Mouse (Mus musculus) thymus, postnatal 4 days (tissue): ENCODE data around the gene Dact2.

ENCODE experiments used
- DNase-seq: peaks from one replicate; pipeline ENCODE4 v3.0.0; 2021

Dact2 gene

DNA sequence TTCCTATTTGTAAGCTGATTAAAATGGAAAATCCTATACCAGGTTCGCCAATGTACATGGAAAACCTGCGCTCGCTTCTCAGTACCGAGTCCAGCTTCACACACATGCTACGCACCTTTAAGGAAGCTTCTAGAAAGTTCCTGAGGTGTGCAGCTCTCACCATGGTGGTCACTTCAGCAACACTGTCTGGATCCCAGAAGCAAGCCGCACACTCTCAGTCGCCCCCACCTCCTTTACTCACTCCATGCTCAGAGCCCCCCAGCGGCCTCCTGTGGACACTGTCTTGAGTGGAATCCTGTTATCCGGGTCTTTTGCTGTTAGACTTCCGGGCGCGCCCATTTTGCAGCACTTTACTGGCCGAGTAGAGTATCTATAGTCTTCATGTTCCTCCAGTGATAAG lies at the start of gene Dact2:
Gene Dact2 (minus strand): TSS at position 244 of the 400 bp plus-strand sequence.
- peak; percentile 23 for DNase-seq

DNA sequence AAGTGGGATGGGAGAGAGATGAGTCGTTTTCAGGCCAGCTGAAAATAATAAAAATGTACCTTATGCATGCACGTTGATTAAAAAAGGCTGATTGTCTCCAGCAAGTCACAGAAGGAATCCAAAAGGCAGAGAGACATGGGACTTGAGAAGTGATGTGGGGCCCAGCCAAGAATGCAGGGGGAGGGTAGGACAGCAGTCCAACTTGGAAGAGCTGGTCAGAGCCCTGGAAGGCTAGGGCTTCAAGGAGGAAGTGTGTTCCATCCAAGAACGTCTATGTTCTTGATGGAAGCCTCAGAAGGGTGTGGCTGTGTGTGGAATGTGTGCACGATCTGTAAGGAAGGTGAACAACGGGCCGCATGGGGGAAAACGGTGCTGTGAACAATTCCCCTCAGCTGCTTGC lies 48.4 kb upstream of the Dact2 start:
- no peak for DNase-seq

DNA sequence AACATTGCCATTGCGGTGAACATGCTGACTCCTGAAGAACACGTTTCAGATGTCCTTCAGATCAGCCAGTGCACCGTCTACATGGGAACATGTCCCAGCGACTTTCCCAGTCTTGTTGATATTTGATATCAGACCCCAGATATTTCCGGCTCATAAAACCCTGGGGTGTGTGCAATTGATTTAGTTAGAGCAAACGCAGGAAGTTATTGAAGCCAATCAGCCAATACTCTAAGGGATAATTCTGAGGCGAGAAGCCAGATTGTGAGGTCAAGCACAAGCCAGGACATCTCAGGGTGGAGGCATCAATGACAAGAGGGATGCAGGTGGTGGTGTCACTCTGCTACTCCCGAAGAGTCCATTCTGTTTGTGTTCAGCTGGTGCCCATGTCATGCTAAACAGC lies 46.3 kb upstream of the Dact2 start:
- no peak for DNase-seq

DNA sequence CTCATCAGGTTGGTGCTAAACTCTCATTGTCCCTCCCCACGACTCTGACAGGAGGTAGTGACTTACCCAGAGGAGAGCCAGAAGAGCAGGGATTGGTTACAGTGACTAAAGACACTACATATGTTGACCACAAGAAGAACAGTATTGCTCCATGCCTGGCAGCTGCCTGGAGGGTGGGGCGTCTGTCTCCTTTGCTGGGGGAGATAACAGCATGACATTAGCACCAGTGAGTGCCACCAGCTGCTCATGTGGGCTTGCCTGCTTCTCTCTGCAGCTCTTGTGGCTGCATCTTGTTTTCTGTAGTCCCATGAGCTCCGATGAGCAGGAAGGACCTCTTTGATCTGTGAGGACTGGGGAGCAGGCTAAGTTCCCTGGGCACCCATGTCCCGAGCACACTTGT lies 45.5 kb upstream of the Dact2 start:
- DNase-seq = no peak

DNA sequence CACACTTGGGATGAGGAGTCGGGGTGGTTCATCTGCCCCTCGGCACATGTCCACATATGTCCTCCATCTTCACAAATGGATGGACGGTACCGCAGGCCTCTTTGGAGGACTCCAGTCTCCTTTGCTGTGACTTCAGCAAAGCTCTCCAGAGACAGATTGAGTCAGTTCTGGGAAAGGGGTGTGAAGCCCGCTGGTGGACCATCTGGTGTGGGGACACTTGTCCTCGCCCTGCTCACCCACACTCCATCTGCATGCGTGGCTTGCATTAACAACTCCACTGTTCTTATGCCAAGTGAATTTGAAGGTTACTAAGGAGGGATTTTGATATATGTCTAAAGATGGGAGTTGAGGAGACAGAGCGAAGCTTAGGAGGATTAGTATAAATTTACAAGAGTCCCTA lies 43.8 kb upstream of the Dact2 start:
- no peak for DNase-seq

DNA sequence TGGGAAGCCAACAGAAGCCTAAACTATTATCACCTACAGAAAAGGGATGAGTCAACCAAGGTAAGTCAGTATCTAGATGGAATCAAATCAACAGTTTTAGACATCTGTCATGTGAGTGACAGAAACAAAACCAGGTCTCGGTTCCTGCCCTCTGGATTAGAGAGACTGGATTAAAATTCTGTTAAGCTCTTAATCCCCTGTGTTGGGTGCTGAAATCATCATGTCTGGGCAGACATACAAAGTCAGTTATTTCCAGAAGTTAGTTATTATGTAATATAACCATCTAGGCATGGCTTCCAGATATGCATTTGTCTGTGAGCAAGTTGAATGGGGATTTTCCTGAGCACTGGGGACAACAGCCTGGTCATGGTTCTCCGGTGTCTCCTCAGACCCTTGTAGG lies 42.2 kb upstream of the Dact2 start:
- DNase-seq = no peak

DNA sequence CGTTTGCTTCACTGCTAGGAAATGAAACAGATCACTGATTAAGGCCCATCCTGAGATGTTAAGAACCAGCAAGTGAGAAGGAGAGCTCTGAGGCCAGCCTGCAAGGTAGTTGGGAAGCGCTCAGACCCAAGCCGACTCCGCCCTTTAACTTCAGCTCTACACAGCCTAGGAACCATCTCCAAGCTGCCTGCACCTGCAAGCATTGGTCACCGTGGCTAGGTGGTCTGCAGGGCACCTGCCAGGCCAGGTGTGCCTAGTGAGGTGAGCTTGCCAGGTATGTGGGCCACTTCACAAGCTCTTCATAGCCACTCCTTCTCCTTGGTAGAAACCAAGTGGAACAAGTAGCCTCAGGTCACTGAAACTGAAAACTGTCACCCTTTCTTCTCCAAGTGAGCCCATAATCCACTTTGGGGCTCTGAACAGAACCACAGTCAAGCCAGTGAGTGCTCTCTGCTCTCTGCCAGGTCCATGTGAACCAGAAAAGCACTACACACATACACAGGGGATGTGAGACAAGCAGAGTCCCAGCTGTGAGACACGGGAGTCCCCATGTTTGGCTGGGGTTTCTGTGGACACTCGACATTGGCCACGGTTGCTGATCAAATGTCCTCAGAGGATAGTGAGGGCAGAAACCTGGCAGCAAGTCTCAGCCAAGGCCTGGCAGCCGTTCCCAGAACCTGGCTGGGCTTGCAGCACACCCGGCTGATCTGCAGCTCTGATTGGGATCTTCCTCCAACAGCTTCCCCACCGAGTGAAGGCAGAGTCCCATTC lies 40.3 kb upstream of the Dact2 start:
- no peak for DNase-seq

DNA sequence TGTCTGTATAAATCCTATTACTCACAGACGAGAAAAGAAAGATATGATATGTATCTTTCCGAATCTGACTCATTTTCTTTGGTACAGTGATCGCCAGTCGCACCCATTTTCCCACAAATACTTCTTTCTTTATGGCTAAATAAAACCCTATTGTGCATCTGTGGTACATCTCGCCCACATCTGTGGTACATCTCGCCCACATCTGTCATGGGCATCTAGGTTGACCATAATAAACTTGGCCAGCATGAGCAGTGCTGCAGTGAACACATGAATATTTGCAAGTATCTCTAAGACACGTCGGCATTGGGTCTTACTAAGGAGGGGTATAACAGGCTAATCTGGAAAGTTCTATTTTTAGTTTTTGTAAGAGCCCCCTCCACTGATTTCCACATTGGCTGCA lies 38.5 kb upstream of the Dact2 start:
- no peak for DNase-seq

DNA sequence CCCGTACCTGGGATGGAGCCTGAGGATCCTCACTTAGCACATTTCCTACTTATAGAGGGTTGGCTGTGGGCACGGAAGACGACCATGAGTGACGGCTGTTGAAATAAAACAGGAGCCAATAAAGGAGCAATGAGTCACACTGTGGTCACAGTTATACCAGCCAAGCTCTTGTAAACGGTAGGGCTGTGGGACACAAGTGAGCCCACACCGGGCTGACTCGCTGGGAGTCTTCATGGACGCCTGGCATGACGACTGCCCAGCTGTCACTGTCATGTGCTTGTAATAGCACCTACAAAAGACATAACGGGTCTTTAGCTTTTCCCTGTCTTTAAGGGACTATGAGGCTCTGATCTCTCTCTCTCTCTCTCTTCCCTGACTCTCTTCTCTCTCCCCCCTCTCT lies 35.9 kb upstream of the Dact2 start:
- no peak for DNase-seq

DNA sequence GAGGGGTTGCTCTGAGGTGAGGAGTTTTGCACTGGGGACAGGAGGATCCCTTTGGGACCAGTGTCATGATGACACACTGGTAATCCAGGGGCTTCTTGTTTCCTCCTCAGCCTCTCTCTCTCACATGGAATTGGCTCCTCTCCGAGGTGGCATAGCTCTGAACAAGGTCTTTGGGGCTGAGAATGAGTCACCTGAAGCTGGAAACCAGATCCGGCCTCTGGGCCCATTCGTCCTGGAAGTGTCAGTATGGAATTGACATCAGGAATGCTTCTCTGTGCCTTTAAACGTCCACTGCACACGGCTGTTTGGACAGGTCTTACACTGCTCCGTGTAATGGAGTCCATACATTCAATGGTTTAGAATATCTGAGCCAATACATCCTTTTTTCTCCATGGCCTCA lies 33.0 kb upstream of the Dact2 start:
- no peak for DNase-seq

DNA sequence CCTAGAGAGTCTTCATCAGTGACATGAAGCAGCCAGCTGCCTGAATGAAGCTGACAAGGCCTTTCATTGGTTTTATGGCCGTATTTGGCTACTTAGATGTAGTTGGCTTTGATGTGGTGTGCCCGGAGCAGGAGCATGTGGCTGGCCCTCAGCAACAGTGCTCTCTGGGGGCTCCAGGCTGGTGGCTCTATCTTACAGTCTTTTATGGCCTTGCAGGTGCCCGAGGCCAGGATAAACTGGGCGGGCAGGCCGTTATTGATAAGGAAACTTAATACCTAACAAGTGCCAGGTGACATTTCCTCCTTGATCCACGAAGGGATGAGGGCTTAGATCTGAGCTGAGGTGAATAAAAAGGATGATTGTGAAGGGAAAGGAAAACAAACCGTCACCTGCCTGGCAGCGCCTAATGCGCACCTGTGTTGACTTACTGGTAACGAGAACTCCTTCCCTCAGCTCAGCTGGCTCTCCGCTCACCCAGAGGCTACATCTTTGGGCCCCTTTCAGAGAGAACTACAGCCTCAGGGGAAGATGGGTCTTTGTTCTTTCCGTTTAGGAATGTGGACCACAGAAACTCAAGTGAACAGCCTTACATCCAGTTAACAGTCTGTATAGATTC lies 30.8 kb upstream of the Dact2 start:
- DNase-seq = no peak

DNA sequence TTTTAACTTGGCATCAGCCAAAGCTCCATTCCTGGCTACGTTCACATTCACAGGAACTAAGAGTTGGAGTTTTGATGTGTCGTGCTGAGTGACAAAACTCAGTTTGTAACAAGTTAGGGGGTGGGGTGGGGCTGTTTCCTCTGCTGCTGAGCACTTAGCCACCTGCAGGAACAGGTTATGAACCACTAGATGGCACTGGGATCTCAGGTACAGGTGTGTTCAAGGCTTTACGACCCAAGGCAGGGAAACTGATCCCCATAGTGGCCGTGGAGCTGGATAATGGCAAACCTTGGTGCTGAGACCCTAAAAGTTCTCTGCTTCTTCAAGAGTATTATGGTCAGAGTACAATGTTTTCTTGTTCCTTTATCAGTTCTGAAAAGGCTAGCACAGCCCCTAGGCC lies 29.6 kb upstream of the Dact2 start:
- no peak for DNase-seq

DNA sequence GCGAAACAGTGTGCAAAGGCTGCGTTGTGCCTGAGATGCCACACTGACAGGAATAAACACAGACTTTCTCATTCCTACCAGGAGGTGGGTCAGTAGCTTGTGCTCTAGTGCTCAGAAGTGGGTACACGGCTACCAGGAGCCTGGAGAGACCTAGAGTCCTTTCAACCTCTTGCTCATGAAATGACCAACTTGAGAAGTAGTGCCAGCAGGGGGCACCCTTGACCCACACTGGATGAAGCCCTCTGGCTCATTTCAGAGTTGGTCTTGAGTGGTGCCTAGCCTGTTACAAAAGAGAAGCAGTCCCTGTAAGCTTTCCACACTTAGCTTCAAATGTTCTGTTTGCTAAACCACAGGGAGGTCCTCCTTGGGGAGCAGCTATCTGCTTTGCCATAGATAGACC lies 28.5 kb upstream of the Dact2 start:
- DNase-seq = peak; percentile 77

DNA sequence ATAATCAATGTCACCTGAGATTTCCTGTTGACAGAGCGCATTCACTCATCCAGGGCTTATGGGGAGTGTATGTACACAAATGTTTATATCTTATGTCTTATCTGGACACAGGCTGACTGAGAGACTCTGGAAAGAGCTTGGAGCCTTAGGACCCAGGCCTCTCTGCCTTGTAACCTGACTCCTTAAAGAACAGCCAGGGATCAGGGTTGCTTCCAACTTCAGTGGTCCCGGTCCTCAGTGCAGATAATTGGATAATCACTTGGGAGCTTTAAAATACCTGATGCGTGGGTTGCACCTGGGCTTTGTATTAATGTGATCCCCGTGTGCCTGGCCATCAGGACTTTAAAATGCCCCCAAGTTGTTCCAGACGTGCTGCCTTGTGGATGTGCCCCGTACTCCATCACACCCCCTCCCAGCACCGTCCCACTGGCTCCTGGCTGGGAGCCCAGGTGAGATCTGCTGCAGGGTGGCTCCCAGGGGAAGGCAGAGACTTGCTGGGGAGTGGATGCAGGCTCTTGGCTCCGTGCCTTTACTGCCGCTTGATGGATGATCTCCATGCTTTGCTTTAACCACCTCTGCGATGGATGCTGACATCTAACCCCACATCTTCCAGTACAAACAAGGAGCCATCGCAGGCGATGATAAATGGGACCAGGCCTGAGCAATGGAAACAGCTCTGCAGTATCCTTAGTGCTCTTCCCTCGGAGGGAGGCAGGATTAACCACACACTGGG lies 26.8 kb upstream of the Dact2 start:
- no peak for DNase-seq

DNA sequence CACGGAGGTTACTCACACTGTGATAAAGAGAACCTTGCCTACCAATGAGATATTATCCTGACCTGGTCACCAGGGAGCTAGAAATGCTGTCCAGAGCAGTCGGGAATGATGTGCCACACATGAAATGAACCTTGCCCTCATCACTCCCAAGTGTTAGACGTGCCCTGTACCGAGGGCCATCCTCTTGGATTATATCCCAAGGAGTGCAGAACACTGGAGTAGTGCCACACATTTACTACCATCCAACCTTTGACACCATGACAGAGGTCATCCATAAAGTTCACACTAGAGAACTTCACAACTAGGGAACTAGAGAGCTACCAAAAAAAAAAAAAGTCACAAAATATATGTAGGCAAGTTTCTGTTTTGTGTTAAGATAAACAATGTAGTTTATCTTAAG lies 24.3 kb upstream of the Dact2 start:
- DNase-seq = no peak

DNA sequence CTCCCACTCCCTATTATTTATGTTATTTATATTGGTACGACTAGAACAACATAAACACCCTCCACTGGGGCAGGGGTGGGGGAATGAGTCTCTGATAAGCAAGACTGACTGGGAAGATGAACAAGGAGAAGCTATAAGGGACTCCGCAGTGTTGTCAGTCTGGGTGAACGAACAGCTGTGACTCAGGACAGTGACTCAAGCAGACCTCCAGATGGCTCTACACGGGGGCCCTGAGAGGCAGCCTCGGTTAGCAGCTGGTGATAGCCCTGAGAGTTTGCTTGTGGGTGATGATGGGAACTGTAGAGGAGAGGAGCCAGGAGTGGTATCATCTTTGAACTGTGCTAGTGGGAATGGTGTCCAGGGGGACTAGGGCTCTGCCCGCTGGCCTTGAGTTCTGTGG lies 23.5 kb upstream of the Dact2 start:
- no peak for DNase-seq

DNA sequence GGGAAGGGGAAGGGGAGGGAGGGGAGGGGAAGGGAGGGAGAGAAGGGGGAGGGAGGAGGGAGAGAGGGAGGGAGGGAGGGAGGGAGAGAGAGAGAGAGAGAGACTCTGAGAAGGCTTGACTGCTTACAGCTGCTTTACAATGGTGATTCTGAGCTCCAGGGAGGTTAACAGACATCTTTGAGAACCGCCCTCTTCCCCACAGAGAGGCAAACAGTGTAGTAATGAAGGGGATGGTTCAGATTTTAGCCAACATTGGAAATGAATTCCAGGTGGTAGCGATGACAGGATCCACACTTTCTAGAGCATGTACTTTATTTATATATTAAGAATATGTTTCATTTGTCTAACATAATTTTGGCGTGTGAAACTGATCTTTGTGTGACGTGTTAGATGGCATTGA lies 22.7 kb upstream of the Dact2 start:
- no peak for DNase-seq

DNA sequence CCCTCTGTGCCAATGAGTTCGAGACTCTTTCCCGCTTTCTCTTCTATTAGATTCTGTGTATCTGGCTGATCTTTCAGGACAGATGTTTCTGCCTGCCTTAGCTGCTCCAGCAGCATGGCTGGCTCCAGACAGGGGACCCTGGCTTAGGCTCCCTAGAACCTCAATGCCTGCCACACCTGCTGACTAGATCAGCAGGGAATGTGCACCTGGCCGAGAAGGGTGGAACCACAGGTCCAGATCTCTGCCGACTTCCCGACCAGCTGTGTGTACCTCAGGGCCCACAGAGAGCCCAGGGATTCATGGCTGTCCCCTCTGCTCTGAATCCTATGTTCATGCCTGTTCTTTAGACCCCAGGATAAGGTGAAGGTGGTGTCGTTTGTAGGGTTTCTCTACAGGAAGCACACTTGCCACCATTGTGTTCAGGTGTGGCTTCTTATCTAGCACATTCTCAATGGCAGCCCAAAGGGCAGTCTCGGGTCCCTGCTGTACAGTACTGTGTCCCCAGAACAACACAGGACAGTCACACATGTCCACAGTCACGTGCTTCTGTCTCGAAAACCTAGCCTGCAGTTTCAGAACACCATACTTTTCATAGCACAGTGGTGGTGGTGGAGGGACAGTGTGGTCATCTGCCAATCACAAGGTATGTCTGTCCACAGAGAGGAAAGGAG lies 22.0 kb upstream of the Dact2 start:
- DNase-seq = no peak

DNA sequence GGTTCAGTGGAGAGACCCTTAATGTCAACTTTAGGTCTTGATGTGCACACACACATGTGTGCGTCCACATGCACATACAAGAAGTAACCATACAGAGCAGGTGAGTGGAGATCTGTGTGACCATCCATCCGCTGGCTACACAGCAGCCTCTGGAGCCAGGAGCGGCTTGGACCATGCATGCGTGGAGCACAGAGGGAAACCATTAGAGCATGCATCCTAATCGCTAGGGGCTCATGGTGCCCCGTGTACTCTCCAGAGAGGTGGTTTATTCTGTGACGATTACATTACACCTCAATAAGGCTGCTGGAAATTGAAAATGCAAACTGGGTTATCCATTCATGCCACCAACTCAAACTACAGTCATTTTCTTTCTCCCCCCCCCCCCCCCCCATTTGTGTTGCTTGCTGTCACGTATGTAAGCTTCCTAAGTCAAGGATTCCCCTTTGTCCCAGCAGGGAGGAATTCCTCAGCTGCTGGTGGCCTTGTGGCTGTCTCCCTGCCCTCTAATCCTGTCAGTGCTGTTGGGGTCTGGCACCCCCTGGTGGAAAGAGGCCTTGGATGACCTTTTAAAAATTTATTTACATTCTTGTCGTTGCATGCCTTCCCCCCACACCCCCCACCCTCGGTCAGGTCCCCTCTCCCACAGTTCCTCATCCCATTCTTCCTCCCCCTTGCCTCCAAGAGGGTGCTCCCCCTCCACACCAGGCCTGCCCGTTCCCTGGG lies 17.9 kb upstream of the Dact2 start:
- DNase-seq = peak; percentile 60

DNA sequence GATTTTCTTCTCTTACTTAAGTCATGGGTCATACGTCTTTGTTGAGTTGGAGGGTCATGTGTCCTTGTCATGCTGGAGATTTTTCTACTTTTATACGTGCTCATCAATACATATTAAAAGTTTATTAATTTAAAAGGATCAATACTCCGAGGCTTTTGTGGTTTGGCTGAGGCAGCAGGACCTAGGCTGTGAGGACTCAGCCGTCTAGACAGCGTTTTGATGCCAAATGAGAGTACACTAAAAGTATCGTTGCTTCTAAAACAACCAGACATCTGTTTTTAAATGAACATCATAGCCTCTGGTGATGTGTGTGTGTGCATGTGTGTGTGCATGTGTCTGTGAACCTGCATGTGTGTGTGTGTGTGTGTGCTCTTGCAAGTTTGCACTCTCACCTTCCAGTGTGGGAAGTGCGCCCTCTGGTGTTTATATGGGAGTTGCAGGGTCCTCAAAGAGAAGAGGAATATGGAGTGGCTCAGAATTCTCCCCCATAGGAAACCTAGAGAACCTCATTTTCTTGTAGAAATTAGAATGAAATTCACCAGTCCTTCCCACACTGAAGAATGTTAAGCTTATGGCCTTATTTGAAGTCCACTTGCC lies 16.6 kb upstream of the Dact2 start:
- peak; percentile 77 for DNase-seq

DNA sequence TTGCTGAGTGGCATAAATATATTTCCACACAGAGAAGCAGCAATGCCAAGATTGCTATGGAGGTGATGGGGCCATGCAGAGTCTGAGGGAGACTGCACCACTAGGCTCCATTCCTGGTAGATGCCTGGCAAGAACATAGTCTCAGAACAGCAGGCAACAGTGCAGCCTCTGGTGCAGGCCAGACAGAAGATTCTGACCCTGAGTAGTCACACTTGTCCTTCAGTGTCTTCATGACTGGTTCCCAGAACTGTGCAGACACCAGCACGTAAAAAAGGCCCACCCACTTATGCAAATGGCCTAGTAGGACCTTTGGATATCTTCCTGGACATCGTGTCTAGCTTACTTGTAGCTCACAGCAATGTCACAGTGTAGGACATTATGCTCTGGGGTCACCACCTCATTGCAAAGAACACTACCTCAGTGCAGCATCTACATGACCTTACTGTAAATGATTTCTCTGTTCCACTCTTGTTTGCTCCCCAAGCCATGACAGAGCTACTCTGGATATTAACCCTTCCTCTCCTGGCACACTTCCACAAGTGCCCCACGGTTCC lies 9.9 kb upstream of the Dact2 start:
- no peak for DNase-seq

DNA sequence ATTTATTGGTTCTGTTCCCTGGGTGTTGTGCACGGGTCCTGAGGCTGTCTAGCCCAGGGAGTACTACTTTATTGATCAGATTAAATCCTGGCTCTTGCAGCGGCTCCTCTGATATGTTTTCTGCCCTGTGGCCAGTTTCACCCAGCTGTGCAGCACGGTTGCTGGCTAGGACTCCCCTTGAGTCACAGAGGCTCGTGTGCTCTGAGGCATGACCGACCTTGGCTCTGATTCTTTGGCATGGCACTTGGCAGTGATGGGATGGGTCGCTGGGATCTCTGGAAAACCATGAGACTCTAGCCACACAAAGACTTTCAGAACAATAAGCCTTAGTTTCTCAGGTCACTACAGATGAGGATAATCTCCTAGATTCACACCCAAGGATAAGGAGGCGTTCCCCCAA lies 8.7 kb upstream of the Dact2 start:
- no peak for DNase-seq
